ENCODE assay signal across 1 mouse cellular context in genomic region chr6:113602821-113603220, GRCm38 (mm10).
TF ChIP-seq lines count a peak whose summit lies in the region.

No protein-coding gene starts in this region.

TF ChIP-seq in MEL, 35 proteins besides CTCF, POLR2A, EP300 and RAD21 (continued from another document):
- TF ChIP-seq JUND (IDR thresholded peaks at IDR 0.05; ENCODE audit: low read depth, low read length), result 0 out of 2 replicates have a peak, but pooled peaks have one; percentile 9
- no peak for TF ChIP-seq USF1 (IDR thresholded peaks at IDR 0.05; ENCODE audit: low read depth, low read length)
- 0 out of 2 replicates have a peak, but pooled peaks have one; percentile 20 for TF ChIP-seq ETS1 (IDR thresholded peaks at IDR 0.05; ENCODE audit: low read depth, low read length)
- TF ChIP-seq UBTF (IDR thresholded peaks at IDR 0.05; ENCODE audit: borderline replicate concordance, insufficient read depth, low read depth, low read length), result no peak
- no peak for TF ChIP-seq MAZ (IDR thresholded peaks at IDR 0.05; ENCODE audit: low read depth, low read length)
- TF ChIP-seq SMC3 (IDR thresholded peaks at IDR 0.05; ENCODE audit: low read depth, low read length), result no peak
- no peak for TF ChIP-seq ZMIZ1 (IDR thresholded peaks at IDR 0.05; ENCODE audit: low read depth, low read length)
- peak; percentile 62; the same call in 1 of the 2 replicates for TF ChIP-seq RCOR1 (IDR thresholded peaks at IDR 0.05; ENCODE audit: low read depth, low read length)
- no peak for TF ChIP-seq BHLHE40 (IDR thresholded peaks at IDR 0.05; ENCODE audit: borderline replicate concordance, low read depth, low read length)
- no peak for TF ChIP-seq USF2 (IDR thresholded peaks at IDR 0.05; ENCODE audit: borderline replicate concordance in 1 of 2, insufficient read depth in 1 of 2, low read depth in 1 of 2, low read length in 2 of 2)
- no peak for TF ChIP-seq ELF1 (IDR thresholded peaks at IDR 0.05; ENCODE audit: low read depth, low read length)
- no peak for TF ChIP-seq SIN3A (IDR thresholded peaks at IDR 0.05; ENCODE audit: low read length)
- TF ChIP-seq TCF12 (IDR thresholded peaks at IDR 0.05; ENCODE audit: low read depth, low read length), result 0 out of 2 replicates have a peak, but pooled peaks have one; percentile 8
- no peak for TF ChIP-seq CHD2 (IDR thresholded peaks at IDR 0.05; ENCODE audit: low read length)
- TF ChIP-seq MXI1 (IDR thresholded peaks at IDR 0.05; ENCODE audit: low read depth, low read length), result peak; percentile 43; the same call in 1 of the 2 replicates
- TF ChIP-seq HCFC1 (IDR thresholded peaks at IDR 0.05; ENCODE audit: low read depth, low read length), result no peak
- no peak for TF ChIP-seq ZC3H11A (IDR thresholded peaks at IDR 0.05; ENCODE audit: low read depth, low read length)
- TF ChIP-seq MAFK (IDR thresholded peaks at IDR 0.05; ENCODE audit: borderline replicate concordance, low read depth, low read length), result no peak
- TF ChIP-seq MYB (IDR thresholded peaks at IDR 0.05; ENCODE audit: low read depth, low read length), result no peak
- no peak for TF ChIP-seq GATA1 (IDR thresholded peaks at IDR 0.05; ENCODE audit: low read depth, low read length)
- TF ChIP-seq E2F4 (IDR thresholded peaks at IDR 0.05; ENCODE audit: borderline replicate concordance, low read depth, low read length), result no peak
- no peak for TF ChIP-seq POLR2AphosphoS5 (IDR thresholded peaks at IDR 0.05; ENCODE audit: borderline replicate concordance, low read depth, low read length)
- no peak for TF ChIP-seq NELFE (IDR thresholded peaks at IDR 0.05; ENCODE audit: low read depth, low read length)
- TF ChIP-seq MEF2A (IDR thresholded peaks at IDR 0.05; ENCODE audit: extremely low read depth, insufficient replicate concordance, low read depth, low read length, poor library complexity, severe bottlenecking), result no peak
- no peak for TF ChIP-seq ZNF384 (IDR thresholded peaks at IDR 0.05; ENCODE audit: low read depth, low read length)
- TF ChIP-seq TBP (IDR thresholded peaks at IDR 0.05; ENCODE audit: low read depth, low read length), result no peak
- TF ChIP-seq POLR2AphosphoS2 (IDR thresholded peaks at IDR 0.05; ENCODE audit: low read length), result no peak
- TF ChIP-seq KAT2A (conservative IDR thresholded peaks at IDR 0.05; ENCODE audit: low read depth, low read length), result no peak
- no peak for TF ChIP-seq MYC (IDR thresholded peaks at IDR 0.05; ENCODE audit: low read depth, low read length)
- no peak for TF ChIP-seq GABPA (IDR thresholded peaks at IDR 0.05; ENCODE audit: low read depth, low read length)
- no peak for TF ChIP-seq TAL1 (IDR thresholded peaks at IDR 0.05; ENCODE audit: low read length)
- TF ChIP-seq CHD1 (IDR thresholded peaks at IDR 0.05; ENCODE audit: low read depth, low read length), result no peak
- no peak for TF ChIP-seq MAX (IDR thresholded peaks at IDR 0.05; ENCODE audit: low read length)
